Mouse (Mus musculus) lung, adult 2 months (tissue): ENCODE measurements around the gene Pcdh15.

Source experiments
- CTCF ChIP-seq: fragments of 200-500 bp; IDR thresholded peaks from 2 replicates; pipeline ENCODE4 v1.5.1; 2011; ENCODE audit warnings: mild to moderate bottlenecking, low read length, control low read depth; ENCODE audit not compliant: insufficient read depth
- POLR2A ChIP-seq: fragments of 200-500 bp; IDR thresholded peaks from 2 replicates; pipeline ENCODE4 v1.6.1; 2011; ENCODE audit warnings: low read depth, mild to moderate bottlenecking, control low read depth, low read length, borderline replicate concordance; ENCODE audit errors: extremely low read depth

- TF ChIP-seq POLR2A (no peak), CTCF (no peak)
Observed at GRCm38 (mm10) chr10:73425408-73425807, 326.3 kb downstream of the Pcdh15 start.
